Mouse (Mus musculus) ES-Bruce4 (cell line): ENCODE measurements around the gene Kansl2. TPM values are rescaled to one million over a fixed set of nuclear protein-coding genes. Genes with fewer than 3 reads are reported as not detected.
A peak's percentile ranks its signal among the peaks of the same experiment; 100 is the strongest.

ENCODE experiments used
- H3K27ac ChIP-seq: 2 replicates; pipeline ENCODE4 v1.5.1; 2012; ENCODE audit warnings: low read length, inconsistent platforms; ENCODE audit not compliant: insufficient read depth
- H3K27me3 ChIP-seq: 2 replicates; pipeline ENCODE4 v1.6.1; 2012; ENCODE audit warnings: mild to moderate bottlenecking, low read length, inconsistent platforms; ENCODE audit not compliant: control insufficient read depth, poor library complexity, insufficient read depth, severe bottlenecking
- H3K36me3 ChIP-seq: 2 replicates; pipeline ENCODE4 v1.6.1; 2012; ENCODE audit warnings: inconsistent platforms, mild to moderate bottlenecking, low read length, moderate library complexity; ENCODE audit not compliant: control insufficient read depth, poor library complexity, insufficient read depth, severe bottlenecking
- H3K4me1 ChIP-seq: one replicate; pipeline ENCODE4 v1.8.1; 2011; ENCODE audit warnings: low read length; ENCODE audit not compliant: control insufficient read depth, insufficient read depth
- H3K4me3 ChIP-seq: 2 replicates; pipeline ENCODE4 v1.5.1; 2011; ENCODE audit warnings: low read depth, mild to moderate bottlenecking, low read length
- H3K9ac ChIP-seq: 2 replicates; pipeline ENCODE4 v1.6.1; 2012; ENCODE audit warnings: low read depth, mild to moderate bottlenecking, inconsistent platforms; ENCODE audit not compliant: poor library complexity, severe bottlenecking
- H3K9me3 ChIP-seq: replicated peaks from 2 replicates; pipeline ENCODE4 v1.6.1; 2012; ENCODE audit warnings: mild to moderate bottlenecking, low read length, inconsistent platforms; ENCODE audit not compliant: control insufficient read depth, poor library complexity, insufficient read depth, severe bottlenecking
- CTCF ChIP-seq: IDR thresholded peaks from one replicate; pipeline ENCODE4 v1.8.1; 2011; ENCODE audit warnings: low read depth, low read length
- EP300 ChIP-seq: IDR thresholded peaks from 2 replicates; pipeline ENCODE4 v1.6.1; 2011; ENCODE audit warnings: low read depth, low read length; ENCODE audit not compliant: insufficient read depth
- POLR2A ChIP-seq: IDR thresholded peaks from one replicate; pipeline ENCODE4 v1.8.1; 2011; ENCODE audit warnings: low read length; ENCODE audit not compliant: insufficient read depth
- polyA plus RNA-seq: library from polyadenylated mRNA; stranded (reverse); fragments of >200 nt; gene quantifications from 2 replicates; pipeline ENCODE4 v1.2.4, GENCODE M21; 2011; ENCODE audit warnings: low read depth; ENCODE audit not compliant: missing spikeins, insufficient read depth, insufficient read length

The Kansl2 gene
- polyA plus RNA-seq, 1 experiment, result 116 TPM

- H3K9ac ChIP-seq, result no peak overlapping the region
These were observed 54.4 kb downstream of the Kansl2 start for GRCm38 (mm10) chr15:98479568-98480102.

GRCm38 (mm10) chr15:98476281-98476680, 57.8 kb downstream of the Kansl2 start:
- H3K27ac ChIP-seq, result no peak overlapping the region
- no peaks in the 10 kb centered on the region for H3K4me1 ChIP-seq
- H3K9ac ChIP-seq, result no peak overlapping the region
- H3K9me3 ChIP-seq, result no peaks in the 10 kb centered on the region
- H3K27me3 ChIP-seq, result no peaks in the 10 kb centered on the region
- TF ChIP-seq CTCF, result no peak
- TF ChIP-seq POLR2A, result no peak
- no peak for TF ChIP-seq EP300
- no peak overlapping the region for H3K4me3 ChIP-seq
- H3K36me3 ChIP-seq, result no peaks in the 10 kb centered on the region

More at GRCm38 (mm10) chr15:98479568-98480102, 54.4 kb downstream of the Kansl2 start:
- Histone ChIP-seq H3K36me3 (no peaks in the 10 kb centered on the region), H3K4me1 (no peaks in the 10 kb centered on the region), H3K4me3 (no peak overlapping the region), H3K27me3 (no peaks in the 10 kb centered on the region), H3K9me3 (no peaks in the 10 kb centered on the region), H3K27ac (no peak overlapping the region)
- TF ChIP-seq CTCF (no peak), EP300 (no peak), POLR2A (no peak)

- H3K36me3 ChIP-seq, result no peaks in the 10 kb centered on the region
- H3K9me3 ChIP-seq, result no peaks in the 10 kb centered on the region
- H3K4me1 ChIP-seq, result no peaks in the 10 kb centered on the region
- no peak overlapping the region for H3K27ac ChIP-seq
- H3K4me3 ChIP-seq, result no peak overlapping the region
- no peaks in the 10 kb centered on the region for H3K27me3 ChIP-seq
- peak; percentile 65 for TF ChIP-seq CTCF
- no peak for TF ChIP-seq EP300
- TF ChIP-seq POLR2A, result no peak
- no peak overlapping the region for H3K9ac ChIP-seq
These were observed 58.7 kb downstream of the Kansl2 start for GRCm38 (mm10) chr15:98475382-98475781.

GRCm38 (mm10) chr15:98474958-98475357, 59.1 kb downstream of the Kansl2 start:
- H3K9me3 ChIP-seq, result no peaks in the 10 kb centered on the region
- H3K36me3 ChIP-seq, result no peaks in the 10 kb centered on the region
- TF ChIP-seq CTCF (no peak), POLR2A (no peak), EP300 (no peak)
- no peaks in the 10 kb centered on the region for H3K4me1 ChIP-seq
- no peak overlapping the region for H3K9ac ChIP-seq
- no peak overlapping the region for H3K4me3 ChIP-seq
- H3K27me3 ChIP-seq, result no peaks in the 10 kb centered on the region
- no peak overlapping the region for H3K27ac ChIP-seq

GRCm38 (mm10) chr15:98471539-98471938, 62.5 kb downstream of the Kansl2 start:
- Histone ChIP-seq H3K9ac (no peak overlapping the region), H3K27ac (no peak overlapping the region), H3K36me3 (no peaks in the 10 kb centered on the region), H3K27me3 (no peaks in the 10 kb centered on the region), H3K9me3 (no peaks in the 10 kb centered on the region), H3K4me1 (no peaks in the 10 kb centered on the region), H3K4me3 (no peak overlapping the region)
- TF ChIP-seq CTCF (no peak), POLR2A (no peak), EP300 (no peak)

- Histone ChIP-seq H3K27ac (no peak within 1 kb of the TSS), H3K27me3 (no peaks in the 10 kb centered on the region), H3K4me1 (no peaks in the 10 kb centered on the region), H3K9me3 (no peaks in the 10 kb centered on the region), H3K36me3 (no peaks in the 10 kb centered on the region), H3K4me3 (no peak within 1 kb of the TSS), H3K9ac (no peak within 1 kb of the TSS)
- TF ChIP-seq CTCF (no peak), POLR2A (no peak), EP300 (no peak)
These were observed 64.5 kb downstream of the Kansl2 start, which contains the start of gene OR5BS1P for GRCm38 (mm10) chr15:98469596-98469995. Gene OR5BS1P, plus strand, starts transcription at chr15:98469896.

Other genes with a start within 250 kb of the Kansl2 start
- 0.18 and 0.52 TPM in 2 replicates for gene Zfp641, start 238.1 kb downstream of the Kansl2 start, polyA plus RNA-seq
- gene Olfr285, start 216.9 kb downstream of the Kansl2 start, polyA plus RNA-seq, result not detected in 2 replicates
- not detected in 2 replicates for gene Olfr284, start 193.3 kb downstream of the Kansl2 start, polyA plus RNA-seq
- gene Olfr283, start 153.3 kb downstream of the Kansl2 start, polyA plus RNA-seq, result not detected in 2 replicates
- gene Olfr282, start 103.0 kb downstream of the Kansl2 start, polyA plus RNA-seq, result not detected in 2 replicates
- not detected in 2 replicates for gene Olfr281, start 81.7 kb downstream of the Kansl2 start, polyA plus RNA-seq
- not detected in 2 replicates for gene OR5BS1P, start 64.4 kb downstream of the Kansl2 start, polyA plus RNA-seq
- not detected in 2 replicates for gene Lalba, start 51.5 kb downstream of the Kansl2 start, polyA plus RNA-seq
- 0.10 TPM in 1 of 2 replicates, not detected in the other for gene Olfr279, start 41.9 kb downstream of the Kansl2 start, polyA plus RNA-seq
- gene Ccnt1, start 36.7 kb upstream of the Kansl2 start, polyA plus RNA-seq, result 66.8 and 73.1 TPM in 2 replicates
- 1.7 and 2.6 TPM in 2 replicates for gene 4930415O20Rik, start 36.7 kb upstream of the Kansl2 start, polyA plus RNA-seq
- gene Adcy6, start 75.8 kb upstream of the Kansl2 start, polyA plus RNA-seq, result 12.5 and 12.8 TPM in 2 replicates
- 16.8 and 18.7 TPM in 2 replicates for gene Cacnb3, start 96.6 kb upstream of the Kansl2 start, polyA plus RNA-seq
- gene Ddx23, start 128.6 kb upstream of the Kansl2 start, polyA plus RNA-seq, result 121 TPM in 2 replicates
- gene Rnd1, start 143.2 kb upstream of the Kansl2 start, polyA plus RNA-seq, result 3.4 and 3.7 TPM in 2 replicates
- gene Ccdc65, start 173.9 kb upstream of the Kansl2 start, polyA plus RNA-seq, result 0.85 TPM in 1 of 2 replicates, not detected in the other
- 28.2 and 30.0 TPM in 2 replicates for gene Fkbp11, start 193.9 kb upstream of the Kansl2 start, polyA plus RNA-seq
- 58.4 and 59.3 TPM in 2 replicates for gene Arf3, start 228.9 kb upstream of the Kansl2 start, polyA plus RNA-seq
- 1.7 and 1.8 TPM in 2 replicates for gene Wnt10b, start 243.9 kb upstream of the Kansl2 start, polyA plus RNA-seq